Mouse (Mus musculus) cerebellum, adult 11 months (tissue): ENCODE data around the gene Usp46.

Experiments
- DNase-seq: peaks from one replicate; pipeline ENCODE4 v3.0.0; 2022

The Usp46 gene

DNA sequence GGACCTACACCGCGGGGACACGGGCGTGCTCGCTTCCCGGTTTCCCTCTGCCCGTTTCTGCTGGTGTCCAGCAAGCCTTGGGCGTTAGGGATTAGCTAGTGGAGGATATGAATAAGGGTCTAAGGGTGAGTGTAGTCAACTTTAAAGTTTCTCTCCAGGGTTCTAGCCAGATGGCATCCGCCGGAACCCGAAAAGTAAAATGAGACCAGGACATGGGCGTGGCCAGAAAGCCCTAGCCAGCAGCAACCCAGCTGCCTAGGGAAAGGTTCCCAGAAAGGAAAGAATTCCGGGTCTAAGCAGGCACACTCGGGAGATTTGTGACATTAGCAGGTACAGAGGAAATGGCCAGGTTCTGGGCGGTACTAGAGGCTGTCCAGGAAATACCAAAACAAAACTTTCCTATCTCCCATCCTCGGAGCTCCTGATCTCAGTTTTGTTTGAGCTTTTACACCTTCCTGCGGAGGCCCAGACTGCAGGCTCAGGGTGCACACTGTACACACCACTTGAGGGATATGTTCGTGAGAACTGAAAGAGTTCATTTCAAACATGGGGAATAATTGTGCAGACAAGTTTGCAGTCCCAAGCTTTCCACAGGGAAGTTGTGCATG lies 587 bp upstream of the Usp46 start:
- DNase-seq = peak; percentile 63

DNA sequence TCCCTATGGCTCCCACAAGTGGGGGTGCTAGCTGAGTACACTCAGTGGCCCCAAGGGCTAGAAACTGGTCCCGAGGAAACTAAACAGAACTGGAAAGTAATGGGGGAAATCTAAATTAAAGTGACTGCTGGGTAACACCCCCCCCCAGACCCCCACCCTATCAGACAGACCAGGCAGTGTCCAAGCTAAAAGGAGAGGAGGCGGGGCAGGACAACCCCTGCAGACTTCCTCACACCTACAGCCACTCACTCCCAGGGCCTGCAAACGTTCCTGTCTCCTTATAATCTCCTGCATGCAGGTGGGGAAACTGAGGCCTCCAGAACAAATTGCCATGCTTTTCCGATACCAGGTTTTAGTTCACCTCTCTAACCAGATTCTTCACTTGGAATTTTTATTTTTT lies 885 bp downstream of the Usp46 start:
- no peak for DNase-seq

DNA sequence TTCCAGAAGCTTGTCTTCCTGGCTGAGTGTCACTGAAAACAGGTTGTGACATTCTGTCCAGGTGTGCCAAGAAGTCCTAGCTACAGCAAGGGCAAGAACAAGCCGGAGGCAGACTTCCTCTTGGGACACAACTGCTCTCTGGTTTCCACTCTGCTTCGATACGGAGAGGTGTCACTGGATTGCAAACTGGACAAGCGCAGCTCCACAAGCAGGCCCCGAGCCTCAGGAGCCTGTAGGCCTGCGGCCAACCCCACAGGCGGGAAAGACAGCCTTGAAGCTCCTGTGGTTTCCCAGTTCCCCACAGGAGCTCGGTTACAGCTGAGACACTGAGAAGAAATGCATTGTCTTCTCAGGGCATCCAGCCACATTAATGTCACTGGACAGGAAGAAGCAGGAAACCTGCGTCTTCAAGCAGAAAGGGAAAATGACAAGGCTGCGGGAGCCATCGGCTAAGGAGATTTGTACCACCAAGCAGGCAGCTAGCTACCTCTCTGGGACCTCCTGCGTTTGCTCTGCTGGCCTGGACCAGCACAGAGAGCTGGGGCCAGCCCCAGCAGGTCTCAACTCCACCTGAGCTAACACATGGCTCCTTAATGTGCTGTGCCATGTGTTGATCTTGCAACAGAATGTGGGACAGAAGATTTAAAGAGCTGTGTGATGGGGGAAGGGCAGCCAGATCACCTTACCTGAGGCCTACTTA lies 1.7 kb downstream of the Usp46 start:
- DNase-seq = peak; percentile 64

DNA sequence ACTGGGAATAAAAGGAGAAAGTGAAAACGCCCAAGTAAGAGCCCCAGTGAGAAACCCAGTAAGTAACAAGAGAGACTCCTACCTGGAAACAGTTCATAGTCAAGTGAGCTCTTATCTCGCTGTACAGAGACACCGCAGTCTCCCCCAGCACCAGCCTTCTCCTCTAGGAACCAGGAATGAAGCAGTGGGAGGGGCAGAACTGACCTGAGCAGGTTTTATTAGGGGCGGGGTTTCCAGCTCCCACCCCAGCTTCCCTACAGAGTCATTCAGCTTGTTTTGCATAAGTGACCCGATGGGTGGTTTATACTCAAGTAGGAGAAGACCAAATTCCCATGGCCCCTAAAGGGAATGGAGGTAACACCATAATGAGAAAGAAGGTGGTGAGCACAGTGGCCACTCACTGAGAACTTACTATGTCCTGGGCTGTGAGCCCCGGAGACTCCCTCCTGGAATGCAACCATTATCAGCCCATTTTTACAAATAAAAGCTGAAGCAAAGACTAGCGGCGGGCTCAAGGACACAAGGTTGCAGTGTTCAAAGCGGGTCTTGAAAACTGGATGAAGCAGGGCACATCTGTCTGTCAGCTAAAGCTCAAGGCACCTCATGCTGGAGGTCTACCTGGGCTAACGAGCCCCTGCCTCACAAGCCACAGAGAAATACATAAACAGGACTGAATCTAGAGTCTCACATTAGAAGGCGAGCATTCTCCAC lies 2.5 kb downstream of the Usp46 start:
- DNase-seq = no peak

DNA sequence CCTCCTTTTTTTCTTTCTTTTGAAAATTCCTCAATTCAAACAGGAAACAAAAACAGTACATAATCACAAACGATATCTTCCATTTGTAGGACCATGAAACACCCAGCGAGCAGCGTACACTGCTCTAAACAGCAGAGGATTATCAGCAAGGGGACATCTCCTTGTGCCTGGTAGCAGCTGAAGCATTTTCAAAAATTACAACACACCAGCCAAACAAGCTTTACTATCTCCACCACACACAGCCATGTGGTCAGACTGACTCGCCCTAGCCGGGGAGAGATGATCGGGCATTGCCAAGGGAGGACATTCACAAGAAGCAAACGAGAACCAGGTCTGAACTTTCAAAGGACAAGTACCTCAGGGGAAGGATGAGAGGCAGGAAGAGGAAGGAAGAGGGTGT lies 3.4 kb downstream of the Usp46 start:
- DNase-seq = no peak

GRCm38 (mm10) chr5:74063226-74063747 lies 4.9 kb downstream of the Usp46 start:
- no peak for DNase-seq

- no peak for DNase-seq
Observed at GRCm38 (mm10) chr5:74062266-74062665, 6.0 kb downstream of the Usp46 start.

DNA sequence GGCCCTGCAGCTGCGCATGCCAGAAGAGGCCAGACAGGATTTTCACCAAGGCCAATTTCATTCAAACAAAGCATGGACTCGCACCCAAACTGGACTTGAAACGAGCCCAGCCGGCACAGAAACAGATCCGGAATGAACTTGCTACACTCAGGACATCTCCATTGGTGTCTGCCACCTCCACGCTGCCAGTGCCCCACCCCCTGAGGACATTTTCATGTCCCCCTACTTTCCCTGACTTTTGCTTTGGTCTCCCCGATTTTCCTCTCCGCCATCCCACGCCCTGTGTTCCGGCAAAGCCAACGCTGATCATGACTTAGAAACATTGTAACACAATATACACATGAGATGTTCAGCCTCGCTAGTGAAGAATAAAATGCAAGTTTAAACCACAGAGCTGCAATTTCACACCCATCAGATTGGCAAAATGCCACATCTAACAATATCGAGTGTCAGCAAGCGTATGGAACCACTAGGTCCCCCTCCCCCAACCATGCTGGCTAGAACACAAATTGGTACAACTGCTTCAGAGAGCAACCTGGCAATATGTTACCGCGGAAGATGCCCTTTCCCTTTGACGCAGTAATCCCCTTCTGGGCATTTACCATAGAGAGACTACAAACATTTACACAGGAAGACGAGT lies 6.7 kb downstream of the Usp46 start:
- DNase-seq = peak; percentile 44

DNA sequence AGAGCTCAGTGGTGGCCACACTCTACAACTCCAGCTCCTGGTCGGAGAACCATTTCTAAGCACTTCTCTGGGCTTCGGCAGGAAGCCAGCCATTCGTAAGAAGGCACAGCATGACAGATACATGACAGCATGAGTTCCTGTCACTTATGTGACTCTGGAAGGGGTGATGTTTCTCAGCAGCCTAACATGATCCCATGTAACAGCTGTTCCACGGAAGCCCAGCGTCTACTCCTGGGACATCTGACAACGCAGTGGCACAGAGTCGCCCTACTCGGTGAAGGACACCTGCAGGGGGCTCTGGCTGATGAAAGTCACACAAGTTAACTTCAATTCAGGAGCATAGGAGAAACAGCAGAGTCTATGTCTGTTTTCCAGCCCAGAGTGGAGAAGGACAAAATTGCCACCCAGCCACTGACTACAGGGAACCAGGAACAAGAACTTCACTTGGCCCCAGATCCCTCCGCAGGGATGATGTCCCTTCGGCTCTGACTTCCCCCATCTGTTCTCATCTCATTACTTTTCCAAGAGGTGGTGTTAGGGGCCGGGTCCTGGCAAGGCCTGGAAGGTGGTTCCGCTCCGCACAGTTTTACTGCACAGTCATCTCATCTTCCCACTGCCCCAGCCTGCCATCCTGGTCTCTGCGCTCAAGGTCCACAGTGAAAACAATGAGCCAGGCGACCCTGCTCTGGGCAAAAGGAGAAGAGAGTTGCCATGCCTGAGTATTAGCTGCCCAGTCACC lies 15.9 kb downstream of the Usp46 start:
- peak; percentile 31 for DNase-seq

GRCm38 (mm10) chr5:74051394-74052170 lies 16.6 kb downstream of the Usp46 start:
- DNase-seq = peak; percentile 53

GRCm38 (mm10) chr5:74050903-74051302 lies 17.3 kb downstream of the Usp46 start:
- no peak for DNase-seq

GRCm38 (mm10) chr5:74048846-74049495 lies 19.3 kb downstream of the Usp46 start:
- peak; percentile 34 for DNase-seq

GRCm38 (mm10) chr5:74044591-74044990 lies 23.6 kb downstream of the Usp46 start:
- no peak for DNase-seq

- no peak for DNase-seq
Observed at GRCm38 (mm10) chr5:74042796-74043340, 25.4 kb downstream of the Usp46 start.

DNA sequence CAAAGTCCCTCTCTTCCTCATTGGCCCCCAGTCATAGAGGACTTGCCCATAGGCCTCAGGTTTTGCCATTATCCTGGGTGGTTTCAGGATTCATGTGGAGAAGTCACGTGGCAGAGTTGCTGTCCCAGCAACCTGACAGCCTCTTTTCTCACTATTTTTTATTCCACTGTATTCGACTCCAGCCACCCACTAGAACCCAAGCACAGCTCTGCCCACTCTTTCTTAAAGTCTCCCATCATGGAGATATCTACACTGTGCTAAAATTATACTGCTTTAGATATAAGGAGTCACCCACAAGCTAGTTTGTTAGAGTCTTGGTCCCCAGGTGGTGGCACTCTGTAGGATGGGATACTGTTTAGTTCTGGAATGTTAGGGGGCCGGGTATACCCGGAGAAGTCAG lies 27.7 kb downstream of the Usp46 start:
- no peak for DNase-seq

DNA sequence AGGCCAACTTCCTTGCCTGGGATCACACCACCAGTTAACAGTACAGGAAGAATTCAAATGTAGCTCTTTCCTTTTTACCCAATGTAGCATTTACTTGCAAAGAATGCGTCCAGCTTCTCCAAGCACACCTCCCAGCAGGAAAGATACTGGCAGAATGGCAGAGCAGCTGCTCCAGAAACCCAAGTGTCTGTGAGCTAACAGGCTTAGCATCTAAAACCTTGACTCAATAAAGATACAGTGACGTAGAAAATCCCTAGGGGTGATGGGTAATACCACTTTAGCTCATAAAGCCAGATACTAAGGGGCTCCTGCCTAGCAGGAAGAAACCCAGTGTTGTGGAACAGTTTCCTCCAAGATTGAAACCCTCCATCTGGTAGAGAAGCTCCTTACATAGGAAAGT lies 32.8 kb downstream of the Usp46 start:
- DNase-seq = no peak

DNA sequence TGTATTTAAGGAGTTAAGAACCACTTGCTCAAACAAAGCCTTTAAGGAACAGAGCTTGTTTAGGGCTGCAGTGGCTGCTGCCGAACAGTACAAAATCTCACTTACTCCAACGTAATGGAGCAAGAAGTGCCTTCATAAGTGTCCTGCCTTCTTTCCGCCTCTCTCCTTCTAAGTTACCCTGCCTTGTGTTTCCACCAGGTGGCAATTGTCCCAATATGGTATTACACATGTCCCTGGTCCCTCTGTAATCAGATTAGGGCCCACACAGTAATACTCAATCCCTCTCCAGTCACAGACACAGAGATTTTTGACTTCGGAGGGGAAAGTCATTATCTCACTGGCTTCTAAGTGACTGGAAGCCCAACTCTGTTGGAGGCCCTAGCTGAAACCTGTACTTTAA lies 34.1 kb downstream of the Usp46 start:
- DNase-seq = no peak

- DNase-seq = no peak
Observed at GRCm38 (mm10) chr5:74029787-74030186, 38.4 kb downstream of the Usp46 start.

DNA sequence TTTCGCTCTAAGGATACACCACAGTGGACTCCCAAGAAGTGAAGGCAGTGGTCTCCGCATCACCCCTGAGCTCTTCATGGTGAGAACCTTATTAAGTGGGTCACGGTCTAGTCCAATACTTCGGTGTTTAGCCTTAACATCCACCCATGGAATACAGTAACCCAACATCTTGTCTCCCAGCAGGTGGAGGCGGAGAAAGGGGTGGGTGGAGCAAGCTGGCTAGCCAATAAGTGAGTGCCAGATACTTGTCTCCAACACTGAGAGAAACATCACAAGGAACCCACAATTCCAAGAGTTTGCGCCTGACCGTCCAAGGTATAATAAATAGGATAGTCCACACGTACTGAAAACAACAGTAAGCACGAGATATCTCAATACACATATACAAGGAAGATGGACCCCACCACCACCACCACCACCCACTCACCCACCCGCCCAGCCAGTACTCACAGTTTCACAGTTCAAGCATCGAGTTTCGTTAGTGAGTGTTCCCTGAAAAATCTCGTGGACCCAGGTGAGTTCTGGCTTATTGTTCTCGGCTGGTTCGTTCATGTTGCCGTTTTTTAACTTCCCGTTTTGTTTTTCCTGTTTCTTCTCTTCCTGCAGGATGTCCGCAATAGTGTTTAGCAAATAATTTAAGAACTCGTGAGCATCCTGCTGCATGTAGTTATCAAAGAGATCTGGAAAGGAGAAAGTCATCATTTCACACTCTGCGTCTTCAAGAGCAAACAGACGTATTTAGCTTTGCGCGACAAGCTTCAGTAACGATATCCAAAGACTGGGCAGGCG lies 39.3 kb downstream of the Usp46 start:
- no peak for DNase-seq

DNA sequence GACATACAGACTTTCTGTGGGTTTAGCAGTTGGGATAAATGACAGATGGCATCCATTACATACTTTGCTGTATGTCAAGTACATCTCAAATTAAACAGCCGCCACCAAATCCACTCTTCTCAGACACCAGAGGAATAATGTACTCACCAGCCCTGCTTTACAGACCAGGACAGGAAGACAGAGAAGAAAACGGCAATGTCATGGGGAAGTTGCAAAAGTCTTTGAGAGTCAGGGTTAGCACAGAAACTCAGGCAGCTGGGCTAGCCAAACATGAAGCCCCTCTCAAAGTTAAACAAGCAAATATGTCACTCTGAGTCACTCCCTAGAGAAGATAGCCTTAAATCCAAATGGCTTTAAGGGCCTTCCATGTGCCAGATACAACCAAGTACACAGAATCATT lies 40.0 kb downstream of the Usp46 start:
- DNase-seq = no peak
